Mouse (Mus musculus) E14TG2a.4 (cell line): ENCODE data around the gene Vps11.

Experiments
- CTCF ChIP-seq: conservative IDR thresholded peaks from 2 replicates; pipeline ENCODE4 v1.5.1; 2014; ENCODE audit warnings: low read length
- NANOG ChIP-seq: IDR thresholded peaks from 2 replicates; pipeline ENCODE4 v1.6.1; 2014; ENCODE audit warnings: borderline replicate concordance, low read length, mixed read lengths

DNA sequence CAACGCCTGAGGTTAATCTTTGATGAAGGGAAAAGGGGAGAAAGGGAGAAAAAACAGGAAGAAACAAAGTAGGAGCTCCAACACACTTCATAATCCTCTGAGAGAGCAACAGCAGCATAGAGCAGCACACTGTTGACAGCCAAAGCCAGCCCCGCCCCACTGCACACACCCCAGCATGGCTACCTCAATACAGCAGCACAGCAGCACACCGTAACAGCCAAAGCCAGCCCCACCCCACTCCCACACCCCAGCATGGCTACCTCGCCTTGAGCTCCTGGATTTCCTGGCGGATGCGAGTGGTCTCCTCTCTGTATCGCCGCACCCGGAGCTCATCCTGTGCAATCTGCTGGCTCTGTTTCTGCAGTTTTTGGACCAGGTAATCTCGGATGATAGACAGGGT, 9.1 kb downstream of the Vps11 start:
- TF ChIP-seq CTCF (no peak), NANOG (no peak)
